Mouse (Mus musculus) kidney, postnatal 10 days (tissue): ENCODE measurements around the gene Sac3d1.

Experiments used
- DNase-seq: peaks from one replicate; pipeline ENCODE4 v3.0.0; 2021; ENCODE audit warnings: mixed read lengths

The Sac3d1 gene

GRCm38 (mm10) chr19:6068951-6069350 is 49.5 kb downstream of the Sac3d1 start:
- DNase-seq = no peak

- DNase-seq = peak; percentile 95
These were observed 50.6 kb downstream of the Sac3d1 start, which contains the start of gene Tm7sf2 for GRCm38 (mm10) chr19:6067724-6068415. Tm7sf2 (minus strand) TSS chr19:6068373.

- peak; percentile 89 for DNase-seq
These were observed 51.3 kb downstream of the Sac3d1 start for GRCm38 (mm10) chr19:6067011-6067723.

- DNase-seq = no peak
These were observed 51.9 kb downstream of the Sac3d1 start for GRCm38 (mm10) chr19:6066571-6066970.
